Mouse (Mus musculus) liver, adult 2 months (tissue): ENCODE results near the gene Zfp827.

Experiments used
- CTCF ChIP-seq: fragments of 200-500 bp; IDR thresholded peaks from 2 replicates; pipeline ENCODE4 v1.5.1; 2011; ENCODE audit warnings: low read depth, low read length, control low read depth
- POLR2A ChIP-seq: fragments of 200-500 bp; IDR thresholded peaks from 2 replicates; pipeline ENCODE4 v1.6.1; 2011; ENCODE audit warnings: low read length, control low read depth; ENCODE audit not compliant: insufficient read depth; ENCODE audit errors: extremely low read depth

GRCm38 (mm10) chr8:79222752-79223141 lies 194.5 kb downstream of the Zfp827 start:
- TF ChIP-seq CTCF (no peak), POLR2A (no peak)
